13 mouse cellular contexts compared by ENCODE assay signal in genomic region chr6:38232917-38233316, GRCm38 (mm10). TPM values are rescaled to one million over a fixed set of nuclear protein-coding genes. Genes with fewer than 3 reads are reported as not detected.
"Had no signal": no experiment of that assay in that cellular context is flagged by ENCODE, and none has a peak within 500 bp of the region (broad histone marks: within the 10 kb centered on the region; RNA-seq: fewer than 3 reads in every experiment).

No protein-coding gene starts in this region.

- DNase-seq: kidney, adult 2 months; kidney, postnatal 25 days; layer of hippocampus, adult 9-11 months; layer of hippocampus, postnatal 36 days; lung, adult 2 months; lung, postnatal 36 days; thymus, adult 18-20 months; thymus, postnatal 14 days had no signal

- H3K4me3 ChIP-seq: limb, embryonic 12.5 days had no signal

- H3K4me2 ChIP-seq: limb, embryonic 12.5 days had no signal

- H3K27ac ChIP-seq: limb, embryonic 12.5 days; liver, embryonic 14.5 days had no signal

- H3K27me3 ChIP-seq: limb, embryonic 12.5 days had no signal

- ATAC-seq: intestine, embryonic 16.5 days; lung, postnatal 0 days had no signal

- H3K9ac ChIP-seq: limb, embryonic 12.5 days; liver, embryonic 14.5 days had no signal

RNA-seq across cellular contexts. Expression of gene D630045J12Rik, which starts 20.9 kb away (rescaled TPM):
- total RNA-seq: neutrophil, adult 5-6 weeks had no signal
